Mouse (Mus musculus): ENCODE data around the gene Gm45808.

DNA sequence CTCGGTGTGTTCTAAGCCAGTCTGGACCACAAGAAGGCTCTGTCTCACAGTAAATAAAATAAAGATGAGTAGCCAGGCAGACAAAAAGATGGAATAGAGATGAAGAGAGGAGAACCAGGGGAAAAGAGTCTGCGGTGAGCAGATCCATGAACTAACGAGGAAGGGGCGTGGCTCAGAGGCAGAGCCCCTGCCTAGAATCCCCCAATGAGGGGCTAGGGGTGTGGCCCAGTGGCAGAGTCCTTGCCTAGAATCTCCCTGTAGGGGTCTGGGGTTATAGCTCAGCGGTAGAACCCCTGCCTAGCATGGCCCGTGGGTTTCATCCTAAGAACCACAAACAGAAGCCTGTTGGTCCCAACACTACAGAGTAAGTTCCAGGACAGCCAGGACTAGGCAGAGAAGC, 49.6 kb downstream of the Gm45808 start:
- TF ChIP-seq CTCF (IDR thresholded peaks at IDR 0.05; ENCODE audit: insufficient read depth, low read length) (no peak), POLR2A (IDR thresholded peaks at IDR 0.05; ENCODE audit: borderline replicate concordance, extremely low read depth, low read depth, low read length) (no peak)
